Mouse (Mus musculus): ENCODE measurements around the gene Ccdc70. TPM values are rescaled to one million over a fixed set of nuclear protein-coding genes. Genes with fewer than 3 reads are reported as not detected.
"Not testable (repeated sequence)": the region's sequence is repeated elsewhere in the genome, so short reads cannot be mapped to it uniquely, and the experiment has no call there.

Gene Ccdc70
- not detected in 2 replicates for polyA plus RNA-seq (2015; fragmentation: Nextera tagmentation; extraction: Ambion mirVana)

- Histone ChIP-seq H3K9ac (ENCODE audit: low read depth, low read length) (no peak within 1 kb of the TSS), H3K27me3 (ENCODE audit: control insufficient read depth, insufficient read depth, low read depth, low read length) (no peaks in the 10 kb centered on the region), H3K27ac (ENCODE audit: low read length) (no peak within 1 kb of the TSS), H3K36me3 (ENCODE audit: control insufficient read depth, insufficient read depth) (no peaks in the 10 kb centered on the region), H3K4me3 (ENCODE audit: low read depth, low read length) (no peak within 1 kb of the TSS), H3K4me1 (ENCODE audit: control insufficient read depth, low read depth, low read length) (no peaks in the 10 kb centered on the region), H3K4me2 (ENCODE audit: low read depth, low read length) (no peak within 1 kb of the TSS), H3K9me3 (replicated peaks; ENCODE audit: control insufficient read depth, low read length) (no peaks in the 10 kb centered on the region)
- no peak for ATAC-seq (ENCODE audit: low read depth)
- 53% methylated on average over 3 of the region's 3 CpGs for WGBS (ENCODE audit: insufficient replicate concordance)
Observed at GRCm38 (mm10) chr8:21969475-21969874, at the start of gene Ccdc70. TSS of gene Ccdc70 (plus strand) at chr8:21969775.

GRCm38 (mm10) chr8:21930754-21931153 is 38.8 kb upstream of the Ccdc70 start:
- not testable (repeated sequence) for H3K27me3 ChIP-seq (ENCODE audit: control insufficient read depth, insufficient read depth, low read depth, low read length); H3K36me3 ChIP-seq (ENCODE audit: control insufficient read depth, insufficient read depth); H3K4me1 ChIP-seq (ENCODE audit: control insufficient read depth, low read depth, low read length); ATAC-seq (ENCODE audit: low read depth); H3K9me3 ChIP-seq (replicated peaks; ENCODE audit: control insufficient read depth, low read length); H3K9ac ChIP-seq (ENCODE audit: low read depth, low read length); H3K4me2 ChIP-seq (ENCODE audit: low read depth, low read length); H3K27ac ChIP-seq (ENCODE audit: low read length); H3K4me3 ChIP-seq (ENCODE audit: low read depth, low read length)
- 52% methylated on average over 3 of the region's 3 CpGs for WGBS (ENCODE audit: insufficient replicate concordance)

- no peak for ATAC-seq (ENCODE audit: low read depth)
- 74% methylated on average over 6 of the region's 6 CpGs for WGBS (ENCODE audit: insufficient replicate concordance)
- Histone ChIP-seq H3K4me1 (ENCODE audit: control insufficient read depth, low read depth, low read length) (no peaks in the 10 kb centered on the region), H3K9me3 (replicated peaks; ENCODE audit: control insufficient read depth, low read length) (no peaks in the 10 kb centered on the region), H3K4me2 (ENCODE audit: low read depth, low read length) (no peak within 1 kb of the TSS), H3K9ac (ENCODE audit: low read depth, low read length) (no peak within 1 kb of the TSS), H3K4me3 (ENCODE audit: low read depth, low read length) (no peak within 1 kb of the TSS), H3K27ac (ENCODE audit: low read length) (no peak within 1 kb of the TSS), H3K27me3 (ENCODE audit: control insufficient read depth, insufficient read depth, low read depth, low read length) (no peaks in the 10 kb centered on the region), H3K36me3 (ENCODE audit: control insufficient read depth, insufficient read depth) (no peaks in the 10 kb centered on the region)
Observed at GRCm38 (mm10) chr8:21932610-21933009, 37.0 kb upstream of the Ccdc70 start, which contains the start of gene Defb15. TSS of gene Defb15 (minus strand) at chr8:21932710.

GRCm38 (mm10) chr8:21938052-21938451 is 31.5 kb upstream of the Ccdc70 start, which contains the start of gene Defb35:
TSS of gene Defb35 (plus strand) at chr8:21938352.
- not testable (repeated sequence) for H3K27ac ChIP-seq (ENCODE audit: low read length); H3K27me3 ChIP-seq (ENCODE audit: control insufficient read depth, insufficient read depth, low read depth, low read length); H3K9ac ChIP-seq (ENCODE audit: low read depth, low read length); H3K36me3 ChIP-seq (ENCODE audit: control insufficient read depth, insufficient read depth); H3K4me3 ChIP-seq (ENCODE audit: low read depth, low read length); H3K9me3 ChIP-seq (replicated peaks; ENCODE audit: control insufficient read depth, low read length); ATAC-seq (ENCODE audit: low read depth); H3K4me1 ChIP-seq (ENCODE audit: control insufficient read depth, low read depth, low read length); H3K4me2 ChIP-seq (ENCODE audit: low read depth, low read length)
- WGBS (ENCODE audit: insufficient replicate concordance): 69% methylated on average over 4 of the region's 4 CpGs

- no peak within 1 kb of the TSS for H3K9ac ChIP-seq (ENCODE audit: low read depth, low read length)
- no peak within 1 kb of the TSS for H3K27ac ChIP-seq (ENCODE audit: low read length)
- H3K9me3 ChIP-seq (replicated peaks; ENCODE audit: control insufficient read depth, low read length): no peaks in the 10 kb centered on the region
- no peaks in the 10 kb centered on the region for H3K36me3 ChIP-seq (ENCODE audit: control insufficient read depth, insufficient read depth)
- no peak for ATAC-seq (ENCODE audit: low read depth)
- H3K4me3 ChIP-seq (ENCODE audit: low read depth, low read length): no peak within 1 kb of the TSS
- no peak within 1 kb of the TSS for H3K4me2 ChIP-seq (ENCODE audit: low read depth, low read length)
- H3K27me3 ChIP-seq (ENCODE audit: control insufficient read depth, insufficient read depth, low read depth, low read length): no peaks in the 10 kb centered on the region
- no peaks in the 10 kb centered on the region for H3K4me1 ChIP-seq (ENCODE audit: control insufficient read depth, low read depth, low read length)
- WGBS (ENCODE audit: insufficient replicate concordance): 61% methylated on average over 6 of the region's 6 CpGs
Observed at GRCm38 (mm10) chr8:21946462-21946861, 23.1 kb upstream of the Ccdc70 start, which contains the start of gene Defb13. TSS of gene Defb13 (plus strand) at chr8:21946762.

GRCm38 (mm10) chr8:21947311-21948017 is 22.1 kb upstream of the Ccdc70 start:
- 60% methylated on average over 9 of the region's 9 CpGs for WGBS (ENCODE audit: insufficient replicate concordance)
- no peak for ATAC-seq (ENCODE audit: low read depth)
- no peaks in the 10 kb centered on the region for H3K36me3 ChIP-seq (ENCODE audit: control insufficient read depth, insufficient read depth)

GRCm38 (mm10) chr8:21955321-21955720 is 14.3 kb upstream of the Ccdc70 start:
- Histone ChIP-seq H3K36me3 (ENCODE audit: control insufficient read depth, insufficient read depth) (no peaks in the 10 kb centered on the region), H3K9me3 (replicated peaks; ENCODE audit: control insufficient read depth, low read length) (no peaks in the 10 kb centered on the region), H3K4me2 (ENCODE audit: low read depth, low read length) (no peak overlapping the region), H3K27me3 (ENCODE audit: control insufficient read depth, insufficient read depth, low read depth, low read length) (no peaks in the 10 kb centered on the region), H3K9ac (ENCODE audit: low read depth, low read length) (no peak overlapping the region), H3K4me3 (ENCODE audit: low read depth, low read length) (no peak overlapping the region), H3K4me1 (ENCODE audit: control insufficient read depth, low read depth, low read length) (no peaks in the 10 kb centered on the region), H3K27ac (ENCODE audit: low read length) (no peak overlapping the region)
- 3% methylated on average over 9 of the region's 9 CpGs for WGBS (ENCODE audit: insufficient replicate concordance)
- no peak for ATAC-seq (ENCODE audit: low read depth)

More at GRCm38 (mm10) chr8:21947311-21948017, 22.1 kb upstream of the Ccdc70 start:
- Histone ChIP-seq H3K27ac (ENCODE audit: low read length) (no peak overlapping the region), H3K4me3 (ENCODE audit: low read depth, low read length) (no peak overlapping the region), H3K9me3 (replicated peaks; ENCODE audit: control insufficient read depth, low read length) (no peaks in the 10 kb centered on the region), H3K9ac (ENCODE audit: low read depth, low read length) (no peak overlapping the region), H3K27me3 (ENCODE audit: control insufficient read depth, insufficient read depth, low read depth, low read length) (no peaks in the 10 kb centered on the region), H3K4me1 (ENCODE audit: control insufficient read depth, low read depth, low read length) (no peaks in the 10 kb centered on the region), H3K4me2 (ENCODE audit: low read depth, low read length) (no peak overlapping the region)

- no peak overlapping the region for H3K9ac ChIP-seq (ENCODE audit: low read depth, low read length)
- 60% methylated on average over 3 of the region's 3 CpGs for WGBS (ENCODE audit: insufficient replicate concordance)
- no peak overlapping the region for H3K4me3 ChIP-seq (ENCODE audit: low read depth, low read length)
- no peaks in the 10 kb centered on the region for H3K4me1 ChIP-seq (ENCODE audit: control insufficient read depth, low read depth, low read length)
- H3K9me3 ChIP-seq (replicated peaks; ENCODE audit: control insufficient read depth, low read length): no peaks in the 10 kb centered on the region
- H3K36me3 ChIP-seq (ENCODE audit: control insufficient read depth, insufficient read depth): no peaks in the 10 kb centered on the region
- H3K27ac ChIP-seq (ENCODE audit: low read length): no peak overlapping the region
- H3K4me2 ChIP-seq (ENCODE audit: low read depth, low read length): no peak overlapping the region
- no peak for ATAC-seq (ENCODE audit: low read depth)
- no peaks in the 10 kb centered on the region for H3K27me3 ChIP-seq (ENCODE audit: control insufficient read depth, insufficient read depth, low read depth, low read length)
Observed at GRCm38 (mm10) chr8:21956336-21956735, 13.2 kb upstream of the Ccdc70 start.

GRCm38 (mm10) chr8:21958414-21958813 is 11.2 kb upstream of the Ccdc70 start, which contains the start of gene Fam90a1a:
TSS of gene Fam90a1a (plus strand) at chr8:21958714.
- Histone ChIP-seq H3K36me3 (ENCODE audit: control insufficient read depth, insufficient read depth) (no peaks in the 10 kb centered on the region), H3K4me3 (ENCODE audit: low read depth, low read length) (no peak within 1 kb of the TSS), H3K27ac (ENCODE audit: low read length) (no peak within 1 kb of the TSS), H3K27me3 (ENCODE audit: control insufficient read depth, insufficient read depth, low read depth, low read length) (no peaks in the 10 kb centered on the region), H3K4me2 (ENCODE audit: low read depth, low read length) (no peak within 1 kb of the TSS), H3K4me1 (ENCODE audit: control insufficient read depth, low read depth, low read length) (no peaks in the 10 kb centered on the region), H3K9ac (ENCODE audit: low read depth, low read length) (no peak within 1 kb of the TSS), H3K9me3 (replicated peaks; ENCODE audit: control insufficient read depth, low read length) (no peaks in the 10 kb centered on the region)
- WGBS (ENCODE audit: insufficient replicate concordance): 67% methylated on average over 2 of the region's 2 CpGs
- no peak for ATAC-seq (ENCODE audit: low read depth)
